Mouse (Mus musculus) cerebellum, adult 2 months (tissue): ENCODE data around the gene Cdk9.

Experiments
- CTCF ChIP-seq: fragments of 200-500 bp; IDR thresholded peaks from 2 replicates; pipeline ENCODE4 v1.5.1; 2011; ENCODE audit warnings: low read depth, mild to moderate bottlenecking, control low read depth, low read length, moderate library complexity, borderline replicate concordance; ENCODE audit not compliant: insufficient read depth
- POLR2A ChIP-seq: fragments of 200-500 bp; IDR thresholded peaks from 2 replicates; pipeline ENCODE4 v1.6.1; 2011; ENCODE audit warnings: low read length, control low read depth, borderline replicate concordance; ENCODE audit not compliant: insufficient read depth

GRCm38 (mm10) chr2:32671907-32672595 lies 40.8 kb downstream of the Cdk9 start:
- TF ChIP-seq POLR2A (no peak), CTCF (no peak)
